Comparison of ENCODE assay signal across 8 mouse cellular contexts in the genomic region with DNA sequence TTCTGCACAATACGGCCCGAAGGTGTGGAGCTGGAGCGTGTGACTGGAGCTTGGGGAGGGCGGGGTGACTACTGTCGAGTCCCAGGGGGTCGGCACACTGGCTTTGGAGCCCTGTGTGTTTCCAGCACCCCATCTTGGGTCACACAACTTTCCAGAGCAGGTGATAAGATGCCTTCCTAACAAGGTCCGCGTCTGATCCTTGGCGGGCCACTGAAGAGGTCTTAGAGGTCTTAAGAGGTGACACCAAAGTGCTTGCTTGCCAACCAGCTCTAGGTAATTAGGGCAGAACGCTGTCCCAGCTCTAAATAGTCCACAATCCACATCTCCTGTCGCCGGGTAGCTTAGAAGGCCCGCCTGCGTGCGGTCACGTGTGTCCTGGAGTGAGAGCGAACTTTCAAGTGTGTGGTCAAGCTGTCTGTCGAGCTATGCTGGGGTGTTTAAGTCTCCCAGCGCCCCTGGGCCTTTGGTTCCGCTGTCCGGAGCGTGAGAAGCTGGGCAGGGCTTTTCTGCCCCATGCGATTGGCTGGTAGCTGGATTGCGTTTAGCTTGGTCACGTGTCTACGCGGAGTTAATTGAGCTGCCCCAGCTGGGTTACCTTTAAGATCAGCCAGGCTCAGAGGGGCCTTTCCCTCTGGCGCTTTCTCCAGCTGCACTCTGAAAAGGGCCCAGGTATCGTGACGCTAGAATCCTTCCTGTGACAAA. TPM values are rescaled to one million over a fixed set of nuclear protein-coding genes. Genes with fewer than 3 reads are reported as not detected.
A peak's percentile ranks its signal among the peaks of the same experiment; 100 is the strongest.
DNase-seq lines count a peak whose midpoint lies in the region; ATAC-seq lines count a peak whose summit lies in the region.

No protein-coding gene starts in this region.

- no peaks in the 10 kb centered on the region for H3K9me3 ChIP-seq in heart, embryonic 11.5 days (replicated peaks; ENCODE audit: control insufficient read depth, low read length)
- no peaks in the 10 kb centered on the region for H3K9me3 ChIP-seq in kidney, embryonic 14.5 days (ENCODE audit: control insufficient read depth, low read length)
- H3K9me3 ChIP-seq in limb, embryonic 13.5 days: no peaks in the 10 kb centered on the region
- H3K9me3 ChIP-seq in midbrain, embryonic 13.5 days: no peaks in the 10 kb centered on the region
- no peaks in the 10 kb centered on the region for H3K9me3 ChIP-seq in stomach, embryonic 15.5 days

- H3K4me3 ChIP-seq in heart, embryonic 11.5 days (ENCODE audit: low read depth, low read length): peak overlapping the region; percentile 77
- peak overlapping the region; percentile 73 for H3K4me3 ChIP-seq in kidney, embryonic 14.5 days (ENCODE audit: low read length)
- H3K4me3 ChIP-seq in limb, embryonic 13.5 days: peak overlapping the region; percentile 66
- peak overlapping the region; percentile 81 for H3K4me3 ChIP-seq in midbrain, embryonic 13.5 days (replicated peaks)
- peak overlapping the region; percentile 65 for H3K4me3 ChIP-seq in stomach, embryonic 15.5 days (replicated peaks)

- peak overlapping the region; percentile 76 for H3K4me2 ChIP-seq in heart, embryonic 11.5 days
- peak overlapping the region; percentile 93 for H3K4me2 ChIP-seq in kidney, embryonic 14.5 days (replicated peaks; ENCODE audit: low read depth, low read length)
- peak overlapping the region; percentile 96 for H3K4me2 ChIP-seq in limb, embryonic 13.5 days (replicated peaks)
- peak overlapping the region; percentile 91 for H3K4me2 ChIP-seq in midbrain, embryonic 13.5 days (replicated peaks)
- peak overlapping the region; percentile 97 for H3K4me2 ChIP-seq in stomach, embryonic 15.5 days

- under 1% methylated on average over 30 of the region's 30 CpGs for WGBS in heart, embryonic 11.5 days (ENCODE audit: insufficient replicate concordance)
- WGBS in kidney, embryonic 14.5 days: under 1% methylated on average over 30 of the region's 30 CpGs
- WGBS in limb, embryonic 13.5 days: under 1% methylated on average over 30 of the region's 30 CpGs
- WGBS in midbrain, embryonic 13.5 days: under 1% methylated on average over 30 of the region's 30 CpGs
- WGBS in stomach, embryonic 15.5 days: 2% methylated on average over 30 of the region's 30 CpGs

- peak; percentile 63 for ATAC-seq in heart, embryonic 11.5 days (replicated peaks; ENCODE audit: insufficient number of reproducible peaks, low FRiP score, low TSS enrichment)
- peak; percentile 82 for ATAC-seq in kidney, embryonic 14.5 days (ENCODE audit: low FRiP score, low TSS enrichment)
- ATAC-seq in limb, embryonic 13.5 days (ENCODE audit: low FRiP score, low read depth): peak; percentile 57; the same call in 1 of the 2 replicates
- ATAC-seq in midbrain, embryonic 13.5 days: peak; percentile 15; the same call in 1 of the 2 replicates
- peak; percentile 63 for ATAC-seq in stomach, embryonic 15.5 days (ENCODE audit: insufficient read depth, low FRiP score, low read depth)

- peak overlapping the region; percentile 77 for H3K27ac ChIP-seq in heart, embryonic 11.5 days (ENCODE audit: low read depth, low read length)
- H3K27ac ChIP-seq in kidney, embryonic 14.5 days (ENCODE audit: low read depth, low read length): peak overlapping the region; percentile 79
- H3K27ac ChIP-seq in limb, embryonic 13.5 days: peak overlapping the region; percentile 10; the same call in 1 of the 2 replicates
- peak overlapping the region; percentile 95 for H3K27ac ChIP-seq in midbrain, embryonic 13.5 days
- H3K27ac ChIP-seq in stomach, embryonic 15.5 days: no peak overlapping the region

- peaks cover 16% of the 10 kb centered on the region; the same call in 1 of the 2 replicates for H3K27me3 ChIP-seq in heart, embryonic 11.5 days (ENCODE audit: control insufficient read depth, insufficient read depth, low read length)
- 0 out of 2 replicates have a peak, but pooled peaks cover 4% of the 10 kb centered on the region for H3K27me3 ChIP-seq in kidney, embryonic 14.5 days (ENCODE audit: control insufficient read depth, insufficient read depth, low read length)
- peaks cover 33% of the 10 kb centered on the region for H3K27me3 ChIP-seq in limb, embryonic 13.5 days
- peaks cover 5% of the 10 kb centered on the region; the same call in 1 of the 2 replicates for H3K27me3 ChIP-seq in midbrain, embryonic 13.5 days
- H3K27me3 ChIP-seq in stomach, embryonic 15.5 days (replicated peaks): peaks cover 12% of the 10 kb centered on the region

- no peaks in the 10 kb centered on the region for H3K36me3 ChIP-seq in heart, embryonic 11.5 days (ENCODE audit: control insufficient read depth, insufficient read depth, low read length)
- no peaks in the 10 kb centered on the region for H3K36me3 ChIP-seq in kidney, embryonic 14.5 days (ENCODE audit: control insufficient read depth, insufficient read depth, low read length)
- H3K36me3 ChIP-seq in limb, embryonic 13.5 days: no peaks in the 10 kb centered on the region
- no peaks in the 10 kb centered on the region for H3K36me3 ChIP-seq in midbrain, embryonic 13.5 days
- H3K36me3 ChIP-seq in stomach, embryonic 15.5 days: no peaks in the 10 kb centered on the region

- peak; percentile 62 for DNase-seq in layer of hippocampus, adult 11-12 months (ENCODE audit: low spot score)
- no peak for DNase-seq in layer of hippocampus, adult 9-10 months (ENCODE audit: low spot score)
- DNase-seq in fat pad, adult 2 months (ENCODE audit: extremely low read depth, low read depth, low spot score): peak; percentile 23

- peak overlapping the region; percentile 77 for H3K9ac ChIP-seq in heart, embryonic 11.5 days (ENCODE audit: low read depth, low read length)
- peak overlapping the region; percentile 86 for H3K9ac ChIP-seq in kidney, embryonic 14.5 days (ENCODE audit: low read depth, low read length)
- peak overlapping the region; percentile 75 for H3K9ac ChIP-seq in limb, embryonic 13.5 days
- H3K9ac ChIP-seq in midbrain, embryonic 13.5 days (replicated peaks): peak overlapping the region; percentile 88
- H3K9ac ChIP-seq in stomach, embryonic 15.5 days: 0 out of 2 replicates have a peak overlapping the region, but pooled peaks have one; percentile 37

- no peaks in the 10 kb centered on the region for H3K4me1 ChIP-seq in heart, embryonic 11.5 days (ENCODE audit: control insufficient read depth, insufficient read depth, low read length)
- H3K4me1 ChIP-seq in kidney, embryonic 14.5 days (ENCODE audit: control insufficient read depth, insufficient read depth, low read length): 0 out of 2 replicates have a peak, but pooled peaks cover 4% of the 10 kb centered on the region
- H3K4me1 ChIP-seq in limb, embryonic 13.5 days: peaks cover 20% of the 10 kb centered on the region
- H3K4me1 ChIP-seq in midbrain, embryonic 13.5 days (replicated peaks): peaks cover 47% of the 10 kb centered on the region
- H3K4me1 ChIP-seq in stomach, embryonic 15.5 days: peaks cover 19% of the 10 kb centered on the region; the same call in 1 of the 2 replicates

RNA-seq across cellular contexts. Expression of gene Vldlr, which starts 2.4 kb away (rescaled TPM):
- polyA plus RNA-seq in heart, embryonic 11.5 days (2014; fragmentation: Nextera tagmentation; extraction: Ambion mirVana): 16.8 and 17.2 TPM in 2 replicates
- polyA plus RNA-seq in kidney, embryonic 14.5 days (2014; fragmentation: Nextera tagmentation; extraction: Ambion mirVana): 20.1 and 28.3 TPM in 2 replicates
- 8.5 and 9.5 TPM in 2 replicates for polyA plus RNA-seq in limb, embryonic 13.5 days (2015; fragmentation: Nextera tagmentation; extraction: Ambion mirVana)
- polyA plus RNA-seq in midbrain, embryonic 13.5 days (2015; fragmentation: Nextera tagmentation; extraction: Ambion mirVana): 29.8 and 31.6 TPM in 2 replicates
- polyA plus RNA-seq in stomach, embryonic 15.5 days (2015; fragmentation: Nextera tagmentation; extraction: Ambion mirVana): 6.9 and 8.0 TPM in 2 replicates

Comparison
In these comparisons a context has a peak if more than half of its experiments do, and no peak if none do; other contexts are left out.
1. ATAC-seq: peak in every context shown above with its lines; median percentile 82 in kidney, embryonic 14.5 days; 63 in heart, embryonic 11.5 days; 63 in stomach, embryonic 15.5 days; 57 in limb, embryonic 13.5 days; 15 in midbrain, embryonic 13.5 days.
2. H3K9ac ChIP-seq: peak in every context shown above with its lines; median percentile 88 in midbrain, embryonic 13.5 days; 86 in kidney, embryonic 14.5 days; 77 in heart, embryonic 11.5 days; 75 in limb, embryonic 13.5 days; 37 in stomach, embryonic 15.5 days.